Mouse (Mus musculus) midbrain, embryonic 12.5 days (tissue): ENCODE measurements around the gene Atrnl1. TPM values are rescaled to one million over a fixed set of nuclear protein-coding genes. Genes with fewer than 3 reads are reported as not detected.
"Not testable (repeated sequence)": the region's sequence is repeated elsewhere in the genome, so short reads cannot be mapped to it uniquely, and the experiment has no call there.

Experiments used
- ATAC-seq: fragments of 200-750 bp; cut with Nextera tagmentation; 2 replicates; pipeline ENCODE4 v1.8.0; 2017; ENCODE audit warnings: low read depth, moderate TSS enrichment, moderate library complexity; ENCODE audit not compliant: low FRiP score
- H3K27ac ChIP-seq: fragments of 300-500 bp; sonication (generic); replicated peaks from 2 replicates; pipeline ENCODE4 v1.5.1; 2016; ENCODE audit warnings: mild to moderate bottlenecking
- H3K27me3 ChIP-seq: fragments of 300-500 bp; sonication (generic); 2 replicates; pipeline ENCODE4 v1.6.1; 2016; ENCODE audit warnings: mild to moderate bottlenecking
- H3K36me3 ChIP-seq: fragments of 300-500 bp; sonication (generic); 2 replicates; pipeline ENCODE4 v1.6.1; 2016
- H3K4me1 ChIP-seq: fragments of 300-500 bp; sonication (generic); 2 replicates; pipeline ENCODE4 v1.6.1; 2016
- H3K4me2 ChIP-seq: fragments of 300-500 bp; sonication (generic); replicated peaks from 2 replicates; pipeline ENCODE4 v1.6.1; 2016; ENCODE audit warnings: mild to moderate bottlenecking, moderate library complexity
- H3K4me3 ChIP-seq: fragments of 300-500 bp; sonication (generic); 2 replicates; pipeline ENCODE4 v1.5.1; 2016; ENCODE audit warnings: mild to moderate bottlenecking
- H3K9ac ChIP-seq: fragments of 300-500 bp; sonication (generic); replicated peaks from 2 replicates; pipeline ENCODE4 v1.6.1; 2016; ENCODE audit warnings: mild to moderate bottlenecking, moderate library complexity
- H3K9me3 ChIP-seq: fragments of 300-500 bp; sonication (generic); 2 replicates; pipeline ENCODE4 v1.6.1; 2016; ENCODE audit warnings: mild to moderate bottlenecking
- WGBS: fragments of 180-500 bp; shearing (Covaris S2); methylation state at CpG from one replicate; pipeline ENCODE4 v1.1.7; 2016; 5-methylcytosine and 5-hydroxymethylcytosine counted together
- polyA plus RNA-seq: library from polyadenylated mRNA; unstranded; fragments of >200 nt; fragmentation: Nextera tagmentation; extraction: Ambion mirVana; gene quantifications from 2 replicates; pipeline ENCODE4 v1.2.1, GENCODE M21; 2016

The Atrnl1 gene
- polyA plus RNA-seq, 1 experiment from 2014 or later, result 11.2 TPM

DNA sequence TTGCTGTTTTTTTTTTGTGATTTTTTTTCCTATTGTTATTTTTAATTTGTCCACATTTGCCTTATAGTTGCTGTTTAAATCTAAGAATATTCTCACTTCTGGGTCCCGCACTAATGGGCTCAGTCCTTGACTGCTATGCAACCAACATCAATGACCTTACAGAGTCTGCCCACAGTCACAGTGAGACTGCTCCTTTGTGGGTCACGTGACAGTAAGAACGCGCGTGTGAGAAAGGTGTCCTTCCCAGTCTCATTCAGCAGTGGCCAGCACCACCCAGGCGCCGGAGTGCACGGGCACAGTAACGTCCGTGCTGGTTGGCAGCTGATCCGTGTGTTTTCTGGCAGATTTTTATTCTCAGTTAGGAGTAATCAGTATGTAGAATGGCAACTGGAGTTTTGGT, 44.7 kb downstream of the Atrnl1 start:
- no peak overlapping the region for H3K4me2 ChIP-seq
- no peak overlapping the region for H3K4me3 ChIP-seq
- no peaks in the 10 kb centered on the region for H3K27me3 ChIP-seq
- peaks cover 13% of the 10 kb centered on the region for H3K36me3 ChIP-seq
- no peak overlapping the region for H3K9ac ChIP-seq
- no peaks in the 10 kb centered on the region for H3K4me1 ChIP-seq
- H3K9me3 ChIP-seq, result no peaks in the 10 kb centered on the region
- 97% methylated on average over 11 of the region's 11 CpGs for WGBS
- ATAC-seq, result no peak
- no peak overlapping the region for H3K27ac ChIP-seq

DNA sequence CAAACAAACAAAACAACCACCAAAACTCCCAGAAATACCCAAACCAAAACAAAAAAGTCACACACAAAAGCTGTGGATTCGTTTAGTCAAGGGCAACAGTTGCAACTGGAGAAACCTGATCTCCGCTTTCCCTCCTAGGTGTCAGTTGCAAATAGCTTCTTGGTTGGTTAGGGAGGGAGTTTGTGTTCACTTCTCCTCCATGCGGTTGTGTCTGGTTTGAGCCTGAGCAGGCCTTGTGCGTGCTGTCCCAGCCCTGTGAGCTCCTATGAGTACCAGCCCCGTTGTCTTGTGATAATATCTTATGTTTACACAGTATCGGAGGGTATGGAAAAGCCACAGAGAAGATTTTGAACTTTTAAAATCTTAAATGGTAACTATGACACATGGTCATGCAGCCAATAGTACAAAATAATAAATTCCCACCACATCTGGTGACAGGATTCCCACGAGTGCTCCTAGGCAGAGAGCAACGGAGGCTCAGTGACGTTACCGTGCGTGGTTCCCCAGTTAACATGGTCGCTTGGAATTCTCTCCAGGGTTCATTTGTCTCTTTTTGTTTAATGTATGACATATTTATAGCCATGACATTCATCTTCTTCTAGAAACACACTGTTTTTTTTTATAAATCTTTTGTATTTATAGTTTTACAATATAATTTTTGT, 46.7 kb downstream of the Atrnl1 start:
- Histone ChIP-seq H3K9me3 (no peaks in the 10 kb centered on the region), H3K4me2 (no peak overlapping the region), H3K36me3 (peaks cover 13% of the 10 kb centered on the region), H3K27ac (no peak overlapping the region), H3K9ac (no peak overlapping the region), H3K4me1 (no peaks in the 10 kb centered on the region), H3K27me3 (no peaks in the 10 kb centered on the region), H3K4me3 (no peak overlapping the region)
- no peak for ATAC-seq
- 87% methylated on average over 12 of the region's 12 CpGs for WGBS

DNA sequence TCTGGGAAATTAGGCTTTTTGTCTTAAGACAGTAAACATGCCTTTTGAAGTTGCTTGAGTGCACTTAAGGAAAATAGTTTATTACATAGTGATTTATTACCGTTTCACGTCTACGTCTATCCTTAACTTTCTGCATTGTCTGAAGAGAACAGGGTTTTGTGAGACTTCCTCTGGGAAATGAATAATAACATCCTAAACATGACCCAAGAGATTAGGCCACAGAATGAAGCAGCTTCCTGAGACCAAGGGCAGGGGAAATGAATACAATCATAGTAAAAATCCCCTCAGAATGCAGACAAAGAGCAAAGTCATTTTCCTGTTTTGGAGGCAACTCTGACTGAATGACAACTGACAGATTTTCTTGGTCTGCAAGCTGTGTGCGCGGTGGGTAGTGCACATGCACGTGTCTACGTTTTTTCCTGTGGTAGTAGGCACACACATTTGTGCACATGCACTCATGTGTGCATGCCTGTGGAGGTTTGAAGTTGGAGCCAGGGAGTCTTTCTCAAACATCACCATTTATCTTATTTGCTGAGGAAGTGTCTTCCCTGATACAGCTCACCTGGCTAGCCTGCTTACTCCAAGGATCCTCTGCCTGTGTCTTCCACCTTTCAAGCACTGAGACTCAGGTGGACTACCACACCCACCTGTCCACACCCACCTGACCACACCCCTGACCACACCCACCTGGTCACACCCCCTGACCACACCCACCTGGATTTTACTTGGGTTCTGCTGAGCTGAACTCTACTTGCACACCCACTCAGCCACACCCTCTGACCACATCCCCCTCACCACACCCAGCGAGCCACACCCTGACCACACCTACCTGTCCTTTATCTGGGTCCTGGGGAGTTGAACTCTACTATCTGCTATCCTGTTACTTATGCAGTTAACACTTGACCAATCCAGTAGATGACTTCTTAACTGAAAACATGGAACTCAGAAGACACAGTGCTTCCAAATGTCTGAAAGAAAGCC, 47.6 kb downstream of the Atrnl1 start:
- Histone ChIP-seq H3K4me3 (no peak overlapping the region), H3K27ac (no peak overlapping the region), H3K9me3 (no peaks in the 10 kb centered on the region), H3K36me3 (peaks cover 13% of the 10 kb centered on the region), H3K4me2 (no peak overlapping the region), H3K27me3 (no peaks in the 10 kb centered on the region), H3K9ac (no peak overlapping the region), H3K4me1 (no peaks in the 10 kb centered on the region)
- 88% methylated on average over 8 of the region's 8 CpGs for WGBS
- no peak for ATAC-seq

DNA sequence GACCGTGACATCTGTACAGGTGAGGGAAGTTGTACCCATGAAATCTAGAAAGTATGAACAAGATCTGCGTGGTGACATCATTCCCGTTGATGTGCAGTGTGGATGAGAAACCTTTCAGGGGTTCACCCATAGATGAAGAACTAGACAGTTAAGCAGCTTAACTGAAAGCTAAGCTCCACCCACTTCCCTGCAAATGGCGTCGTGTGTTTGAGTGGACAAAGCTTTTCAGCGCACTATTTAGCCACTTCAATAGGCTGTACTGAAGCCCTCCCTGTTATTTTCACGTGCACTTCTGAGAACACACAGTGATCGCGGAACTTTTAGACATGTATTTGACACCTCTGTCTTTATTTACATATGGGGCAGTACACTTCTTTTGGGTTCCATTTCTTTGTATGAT, 56.2 kb downstream of the Atrnl1 start:
- Histone ChIP-seq H3K4me2 (no peak overlapping the region), H3K9me3 (no peaks in the 10 kb centered on the region), H3K36me3 (peaks cover 10% of the 10 kb centered on the region; the same call in 1 of the 2 replicates), H3K4me1 (peaks cover 5% of the 10 kb centered on the region; the same call in 1 of the 2 replicates), H3K9ac (no peak overlapping the region), H3K4me3 (no peak overlapping the region), H3K27me3 (no peaks in the 10 kb centered on the region), H3K27ac (no peak overlapping the region)
- 65% methylated on average over 9 of the region's 9 CpGs for WGBS
- no peak for ATAC-seq

DNA sequence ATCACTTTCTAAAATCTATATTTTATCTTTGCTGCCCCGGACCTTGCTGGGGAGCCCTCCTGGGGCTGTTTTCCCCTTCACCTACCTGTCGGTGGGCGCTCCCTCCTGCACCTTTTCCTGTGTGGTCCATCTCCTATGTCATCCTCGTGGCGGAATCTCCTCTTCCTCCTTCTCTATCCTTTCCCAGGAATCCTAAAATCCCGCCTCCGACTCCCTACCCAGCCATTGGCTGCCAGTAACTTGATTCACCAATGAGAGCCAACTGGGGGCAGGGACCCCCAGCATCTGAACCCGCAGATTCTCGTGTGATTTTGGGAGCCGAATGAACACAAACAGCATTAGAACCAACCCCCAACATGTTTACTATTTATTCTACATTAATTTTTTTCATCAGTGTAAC, 57.1 kb downstream of the Atrnl1 start:
- peaks cover 5% of the 10 kb centered on the region; the same call in 1 of the 2 replicates for H3K4me1 ChIP-seq
- H3K4me3 ChIP-seq, result no peak overlapping the region
- ATAC-seq, result no peak
- no peak overlapping the region for H3K9ac ChIP-seq
- peaks cover 10% of the 10 kb centered on the region; the same call in 1 of the 2 replicates for H3K36me3 ChIP-seq
- no peak overlapping the region for H3K27ac ChIP-seq
- WGBS, result 94% methylated on average over 10 of the region's 10 CpGs
- H3K4me2 ChIP-seq, result no peak overlapping the region
- H3K27me3 ChIP-seq, result no peaks in the 10 kb centered on the region
- no peaks in the 10 kb centered on the region for H3K9me3 ChIP-seq

DNA sequence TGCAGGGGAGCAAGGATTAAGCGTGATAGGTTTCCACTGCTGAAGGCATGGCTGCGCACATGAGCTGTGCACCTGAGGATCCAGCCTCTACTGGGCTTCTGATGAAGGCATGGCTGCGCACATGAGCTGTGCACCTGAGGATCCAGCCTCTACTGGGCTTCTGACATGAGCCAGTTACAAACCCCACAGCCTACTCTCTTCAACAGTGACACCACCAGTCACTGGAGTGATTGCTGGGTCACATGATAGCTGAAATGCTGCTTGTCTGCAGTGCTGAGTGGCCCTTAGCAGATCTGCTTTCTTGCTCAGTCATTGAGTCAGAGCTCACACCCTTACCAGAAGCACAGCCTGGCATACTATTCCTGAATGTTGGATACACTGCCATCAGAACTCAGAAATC, 68.6 kb downstream of the Atrnl1 start:
- no peaks in the 10 kb centered on the region for H3K27me3 ChIP-seq
- 95% methylated on average over 3 of the region's 3 CpGs for WGBS
- H3K9me3 ChIP-seq, result no peaks in the 10 kb centered on the region
- H3K4me3 ChIP-seq, result no peak overlapping the region
- ATAC-seq, result no peak
- H3K9ac ChIP-seq, result no peak overlapping the region
- no peaks in the 10 kb centered on the region for H3K4me1 ChIP-seq
- no peak overlapping the region for H3K27ac ChIP-seq
- H3K36me3 ChIP-seq, result no peaks in the 10 kb centered on the region
- no peak overlapping the region for H3K4me2 ChIP-seq

DNA sequence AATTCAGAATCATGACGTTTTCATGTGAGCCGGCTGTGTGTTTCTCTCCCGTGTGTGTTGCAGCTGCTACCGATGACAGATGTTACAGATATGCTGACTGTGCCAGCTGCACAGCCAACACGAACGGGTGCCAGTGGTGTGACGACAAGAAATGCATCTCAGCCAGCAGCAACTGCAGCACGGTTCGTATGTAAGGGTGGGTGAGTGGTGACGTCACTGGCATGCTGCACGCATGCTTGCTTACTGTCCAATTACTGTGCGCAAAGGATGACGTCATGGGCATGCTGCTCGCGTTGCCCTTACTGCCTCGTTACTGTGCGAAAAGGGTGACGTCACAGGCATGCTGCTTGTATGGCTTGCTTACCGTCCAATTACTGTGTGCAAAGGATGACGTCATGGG, 75.8 kb downstream of the Atrnl1 start:
- no peak for ATAC-seq

DNA sequence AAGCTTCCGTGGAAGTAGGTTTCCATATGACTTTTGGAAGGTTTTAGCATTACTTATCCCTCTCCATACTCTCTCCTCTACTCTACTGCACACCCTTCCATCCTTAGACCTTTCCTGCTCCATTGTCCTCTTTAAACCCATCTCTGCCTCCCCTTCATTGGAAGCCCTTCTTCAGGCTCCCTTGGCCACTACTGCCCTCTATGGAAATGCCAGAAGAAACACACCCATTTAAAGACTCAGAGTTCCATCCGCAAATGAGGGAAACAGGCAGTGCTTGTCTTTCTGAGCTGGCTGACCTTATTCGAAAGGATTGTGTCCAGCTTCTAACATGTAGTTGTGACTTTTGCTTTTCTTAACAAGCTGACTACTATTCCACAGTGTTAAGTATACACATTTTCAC, 81.7 kb downstream of the Atrnl1 start:
- H3K4me1 ChIP-seq, result no peaks in the 10 kb centered on the region
- H3K4me2 ChIP-seq, result no peak overlapping the region
- no peak overlapping the region for H3K4me3 ChIP-seq
- no peak overlapping the region for H3K9ac ChIP-seq
- no peak for ATAC-seq
- H3K27ac ChIP-seq, result no peak overlapping the region
- no peaks in the 10 kb centered on the region for H3K9me3 ChIP-seq
- peaks cover 24% of the 10 kb centered on the region for H3K36me3 ChIP-seq
- no peaks in the 10 kb centered on the region for H3K27me3 ChIP-seq
- WGBS, result 83% methylated on average over 3 of the region's 3 CpGs

More for the DNA sequence above, 75.8 kb downstream of the Atrnl1 start:
- Histone ChIP-seq H3K4me3 (no peak overlapping the region), H3K4me2 (no peak overlapping the region), H3K27me3 (no peaks in the 10 kb centered on the region), H3K9me3 (no peaks in the 10 kb centered on the region), H3K9ac (no peak overlapping the region), H3K4me1 (no peaks in the 10 kb centered on the region), H3K27ac (no peak overlapping the region), H3K36me3 (0 out of 2 replicates have a peak, but pooled peaks cover 5% of the 10 kb centered on the region)
- 93% methylated on average over 20 of the region's 20 CpGs for WGBS

DNA sequence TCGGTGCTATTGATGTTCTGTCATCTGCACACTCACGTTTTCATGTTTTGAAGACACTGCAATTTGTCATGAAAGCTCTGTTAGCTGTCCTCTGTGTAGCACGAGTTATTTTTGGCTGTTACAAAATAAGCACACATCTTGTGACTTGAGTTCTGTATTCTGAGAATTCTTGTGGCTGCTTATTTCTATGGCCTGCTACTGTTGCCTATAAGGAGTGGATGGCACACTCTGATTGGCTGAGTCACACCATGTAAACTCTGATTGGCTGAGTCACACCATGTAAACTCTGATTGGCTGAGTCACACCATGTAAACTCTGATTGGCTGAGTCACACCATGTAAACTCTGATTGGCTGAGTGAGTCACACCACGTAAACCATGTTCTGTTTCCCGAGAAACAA, 85.9 kb downstream of the Atrnl1 start:
- peaks cover 26% of the 10 kb centered on the region for H3K36me3 ChIP-seq
- H3K9ac ChIP-seq, H3K4me2 ChIP-seq, H3K9me3 ChIP-seq, H3K4me3 ChIP-seq, H3K27me3 ChIP-seq, H3K4me1 ChIP-seq, ATAC-seq, H3K27ac ChIP-seq: not testable (repeated sequence)
- WGBS, result 96% methylated on average over 5 of the region's 5 CpGs

DNA sequence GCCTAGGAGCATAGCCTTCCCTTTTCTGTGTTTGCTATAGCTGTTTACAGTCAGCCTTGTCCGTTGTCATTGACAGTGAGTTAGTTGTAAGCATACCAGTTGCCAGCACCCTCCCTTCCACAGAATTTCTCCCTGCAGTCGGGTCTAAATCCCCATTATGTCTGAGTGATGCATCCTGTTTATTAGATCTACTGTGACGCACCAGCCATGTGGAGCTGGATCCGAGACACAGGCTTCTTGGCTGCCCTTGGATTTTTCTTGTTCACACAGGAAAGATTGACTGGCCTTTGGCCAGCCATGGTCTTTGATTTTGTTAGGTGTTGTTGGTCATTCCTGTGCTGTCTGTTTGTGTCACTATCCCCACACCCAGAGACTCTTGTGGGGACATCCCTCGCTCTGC, 102.3 kb downstream of the Atrnl1 start:
- Histone ChIP-seq H3K27ac (no peak overlapping the region), H3K4me1 (no peaks in the 10 kb centered on the region), H3K36me3 (peaks cover 36% of the 10 kb centered on the region), H3K4me3 (no peak overlapping the region), H3K27me3 (no peaks in the 10 kb centered on the region), H3K9me3 (no peaks in the 10 kb centered on the region), H3K4me2 (no peak overlapping the region), H3K9ac (no peak overlapping the region)
- ATAC-seq, result no peak
- WGBS, result 87% methylated on average over 5 of the region's 5 CpGs

DNA sequence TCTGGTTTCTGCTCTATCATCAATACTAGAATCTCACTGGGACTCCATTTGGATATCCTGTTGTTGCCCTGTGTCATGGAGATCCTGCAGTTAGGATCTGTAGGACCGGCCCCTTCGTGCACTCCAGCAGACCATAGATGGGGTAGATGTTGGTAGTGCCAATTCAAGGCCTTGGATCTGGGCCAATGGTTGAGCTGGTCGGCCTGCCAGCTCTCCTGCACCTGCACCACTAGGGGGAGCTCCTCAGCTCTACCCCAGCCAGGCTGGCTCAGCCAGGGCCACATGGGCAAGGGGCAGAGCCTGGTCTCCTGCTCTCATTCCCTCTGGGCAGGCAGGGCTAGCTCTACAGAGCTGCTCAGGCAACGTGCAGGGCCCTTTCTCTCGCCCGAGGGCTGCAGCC, 114.1 kb downstream of the Atrnl1 start:
- Histone ChIP-seq H3K9me3 (no peaks in the 10 kb centered on the region), H3K27ac (no peak overlapping the region), H3K4me1 (no peaks in the 10 kb centered on the region), H3K4me2 (no peak overlapping the region), H3K27me3 (no peaks in the 10 kb centered on the region), H3K36me3 (peaks cover 3% of the 10 kb centered on the region; the same call in 1 of the 2 replicates), H3K9ac (no peak overlapping the region), H3K4me3 (no peak overlapping the region)
- no peak for ATAC-seq
- 90% methylated on average over 6 of the region's 6 CpGs for WGBS

DNA sequence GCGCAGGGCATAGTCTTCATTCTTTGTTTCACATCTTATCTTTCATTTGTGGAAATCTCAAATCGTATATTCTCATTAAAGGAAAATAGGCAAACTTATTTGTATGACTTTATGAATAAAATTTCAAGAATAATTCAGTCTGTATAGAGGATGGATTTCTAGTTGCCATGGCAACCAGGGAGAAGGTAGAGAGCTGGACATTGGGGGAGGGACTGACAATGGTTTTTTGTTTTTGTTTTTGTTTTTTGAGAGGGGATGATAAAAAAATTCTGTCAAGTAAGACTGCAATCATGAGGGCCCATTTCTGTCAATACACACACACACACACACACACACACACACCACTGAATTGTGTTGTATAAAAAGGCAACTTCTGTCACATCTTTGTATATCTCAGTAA, 114.5 kb downstream of the Atrnl1 start:
- no peaks in the 10 kb centered on the region for H3K4me1 ChIP-seq
- no peak overlapping the region for H3K4me2 ChIP-seq
- no peaks in the 10 kb centered on the region for H3K27me3 ChIP-seq
- H3K4me3 ChIP-seq, result no peak overlapping the region
- peaks cover 3% of the 10 kb centered on the region; the same call in 1 of the 2 replicates for H3K36me3 ChIP-seq
- H3K9me3 ChIP-seq, result no peaks in the 10 kb centered on the region
- WGBS, result 93% methylated on average over 2 of the region's 2 CpGs
- H3K27ac ChIP-seq, result no peak overlapping the region
- no peak for ATAC-seq
- H3K9ac ChIP-seq, result no peak overlapping the region
